Mouse (Mus musculus) embryonic stem cell, embryonic (primary cell): ENCODE measurements at regions not wholly inside any gene's neighbourhood (a gene's known extent, or its start where the extent isn't known, plus 50 kb on each side); places are given as distances from the start of the nearest gene placed in this dataset.

ENCODE experiments used
- CTCF ChIA-PET, 4 experiments: fragments of 300-600 bp in 2 of 4; fragments of 350-600 bp in 2 of 4; sonication (Branson Sonifier 250); formaldehyde crosslinking; loops; one replicate each; lab custom pipeline; 2022; ENCODE audit warnings: inconsistent platforms in 2 of 4; lab: Charles Lee
- POLR2A ChIA-PET, 4 experiments: fragments of 300-600 bp in 2 of 4; fragments of 350-600 bp in 2 of 4; sonication (Branson Sonifier 250); formaldehyde crosslinking; loops; one replicate each; lab custom pipeline; 2022; ENCODE audit warnings: antibody characterized with exemption in 4 of 4, inconsistent platforms in 1 of 4; lab: Charles Lee

- ChIA-PET POLR2A (interaction anchor here in 2 of 4 experiments (0.7 to 1.0 kb wide), 3 partner anchors 16 to 187 kb away, joined by 3 read pairs; partner anchors contain the start of gene Klf7 (in 1 of the 2)), CTCF (no interaction called here)
These were observed 186.5 kb upstream of the Klf7 start for GRCm38 (mm10) chr1:64308560-64308959.

- POLR2A ChIA-PET, result interaction anchor here in 1 of 4 experiments (0.8 to 1.6 kb wide), 2 partner anchors 186 kb away, joined by 3 to 6 read pairs; partner anchors contain the start of gene Klf7
- CTCF ChIA-PET, result no interaction called here
These were observed 186.0 kb upstream of the Klf7 start for GRCm38 (mm10) chr1:64308088-64308487.

- CTCF ChIA-PET, result no interaction called here
- POLR2A ChIA-PET, result interaction anchor here in 3 of 4 experiments (0.8 to 2.8 kb wide), 9 partner anchors 10 to 385 kb away, joined by 3 to 26 read pairs (median 4); partner anchors contain the start of genes Klf7 (in 3 of the 3), Ccnyl1 (in 1 of the 3) and Mettl21a (in 1 of the 3)
These were observed 183.5 kb upstream of the Klf7 start for GRCm38 (mm10) chr1:64305427-64306213.

- POLR2A ChIA-PET, result interaction anchor here in 3 of 4 experiments (0.6 to 3.4 kb wide), 9 partner anchors 78 to 1094 kb away, joined by 3 to 22 read pairs (median 4); partner anchors contain the start of gene Klf7 (in 3 of the 3)
- CTCF ChIA-PET, result interaction anchor here in 3 of 4 experiments (0.6 to 0.7 kb wide), 4 partner anchors 96 to 634 kb away, joined by 3 to 16 read pairs (median 5); no protein-coding TSS in a partner anchor
These were observed 180.8 kb upstream of the Klf7 start for GRCm38 (mm10) chr1:64302833-64303358.

GRCm38 (mm10) chr1:64301530-64302061 is 179.5 kb upstream of the Klf7 start:
- ChIA-PET CTCF (no interaction called here), POLR2A (interaction anchor here in 2 of 4 experiments (0.7 to 3.4 kb wide), 3 partner anchors 180 to 220 kb away, joined by 3 to 22 read pairs (median 4); partner anchors contain the start of gene Klf7 (in 2 of the 2))

GRCm38 (mm10) chr1:64300951-64301529 is 179.0 kb upstream of the Klf7 start:
- ChIA-PET CTCF (no interaction called here), POLR2A (interaction anchor here in 2 of 4 experiments (0.7 to 3.4 kb wide), 3 partner anchors 179 to 219 kb away, joined by 3 to 22 read pairs (median 4); partner anchors contain the start of gene Klf7 (in 2 of the 2))

GRCm38 (mm10) chr1:64298950-64299349 is 176.9 kb upstream of the Klf7 start:
- ChIA-PET POLR2A (interaction anchor here in 1 of 4 experiments (0.6 to 0.7 kb wide), 2 partner anchors 177 to 1645 kb away, joined by 3 read pairs; partner anchors contain the start of gene Klf7), CTCF (interaction anchor here in 1 of 4 experiments (0.6 kb wide), 2 partner anchors 314 to 485 kb away, joined by 4 read pairs; no protein-coding TSS in a partner anchor)

GRCm38 (mm10) chr1:64298188-64298587 is 176.1 kb upstream of the Klf7 start:
- CTCF ChIA-PET, result no interaction called here
- POLR2A ChIA-PET, result no interaction called here

- ChIA-PET CTCF (no interaction called here), POLR2A (no interaction called here)
These were observed 175.3 kb upstream of the Klf7 start for GRCm38 (mm10) chr1:64297343-64297742.

- POLR2A ChIA-PET, result interaction anchor here in 3 of 4 experiments (0.6 to 1.2 kb wide), 3 partner anchors 10 to 176 kb away, joined by 3 to 4 read pairs (median 3); partner anchors contain the start of gene Klf7 (in 1 of the 3)
- CTCF ChIA-PET, result no interaction called here
These were observed 173.4 kb upstream of the Klf7 start for GRCm38 (mm10) chr1:64295512-64295945.

GRCm38 (mm10) chr1:64295051-64295450 is 173.0 kb upstream of the Klf7 start:
- ChIA-PET POLR2A (no interaction called here), CTCF (no interaction called here)

GRCm38 (mm10) chr1:64288812-64289447 is 166.8 kb upstream of the Klf7 start:
- ChIA-PET POLR2A (interaction anchor here in 1 of 4 experiments (0.7 to 1.3 kb wide), 3 partner anchors 167 to 402 kb away, joined by 3 to 6 read pairs (median 3); partner anchors contain the start of genes Ccnyl1 and Klf7), CTCF (no interaction called here)

GRCm38 (mm10) chr1:64287068-64287467 is 165.0 kb upstream of the Klf7 start:
- CTCF ChIA-PET, result interaction anchor here in 1 of 4 experiments (0.6 kb wide), 1 partner anchor 9 kb away, joined by 3 read pairs; no protein-coding TSS in a partner anchor

GRCm38 (mm10) chr1:64284656-64285055 is 162.6 kb upstream of the Klf7 start:
- POLR2A ChIA-PET, result interaction anchor here in 1 of 4 experiments (0.7 kb wide), 1 partner anchor 7 kb away, joined by 3 read pairs; no protein-coding TSS in a partner anchor

More at GRCm38 (mm10) chr1:64287068-64287467, 165.0 kb upstream of the Klf7 start:
- POLR2A ChIA-PET, result no interaction called here

GRCm38 (mm10) chr1:64275865-64276264 is 153.8 kb upstream of the Klf7 start:
- CTCF ChIA-PET, result no interaction called here

More at GRCm38 (mm10) chr1:64284656-64285055, 162.6 kb upstream of the Klf7 start:
- CTCF ChIA-PET, result no interaction called here

GRCm38 (mm10) chr1:64275086-64275802 is 153.2 kb upstream of the Klf7 start:
- CTCF ChIA-PET, result no interaction called here
- POLR2A ChIA-PET, result no interaction called here

More at GRCm38 (mm10) chr1:64275865-64276264, 153.8 kb upstream of the Klf7 start:
- POLR2A ChIA-PET, result no interaction called here

GRCm38 (mm10) chr1:64257237-64257636 is 135.2 kb upstream of the Klf7 start:
- ChIA-PET POLR2A (no interaction called here), CTCF (no interaction called here)
